Mouse (Mus musculus) megakaryocyte progenitor cell, adult 5-6 weeks (primary cell): ENCODE measurements around the gene Gm20388. TPM values are rescaled to one million over a fixed set of nuclear protein-coding genes. Genes with fewer than 3 reads are reported as not detected.
A peak's percentile ranks its signal among the peaks of the same experiment; 100 is the strongest.

Experiments
- ATAC-seq: replicated peaks from 2 replicates; pipeline ENCODE4 v1.8.0; 2016; ENCODE audit warnings: mild to moderate bottlenecking, moderate TSS enrichment, inconsistent platforms; ENCODE audit not compliant: poor library complexity
- total RNA-seq, 2 experiments: library from RNA; stranded (forward) in 1 of 2; stranded (reverse) in 1 of 2; fragments of 157-497, 149-512 nt in 1 of 2; fragments of 200-1000 nt in 1 of 2; gene quantifications; 2 replicates each; pipeline versions ENCODE4 v1.2.3 to v1.2.4; 2015 to 2017

Gene Gm20388
- total RNA-seq, 2 experiments from 2014 or later, result 18.6 TPM; not detected in 1

DNA sequence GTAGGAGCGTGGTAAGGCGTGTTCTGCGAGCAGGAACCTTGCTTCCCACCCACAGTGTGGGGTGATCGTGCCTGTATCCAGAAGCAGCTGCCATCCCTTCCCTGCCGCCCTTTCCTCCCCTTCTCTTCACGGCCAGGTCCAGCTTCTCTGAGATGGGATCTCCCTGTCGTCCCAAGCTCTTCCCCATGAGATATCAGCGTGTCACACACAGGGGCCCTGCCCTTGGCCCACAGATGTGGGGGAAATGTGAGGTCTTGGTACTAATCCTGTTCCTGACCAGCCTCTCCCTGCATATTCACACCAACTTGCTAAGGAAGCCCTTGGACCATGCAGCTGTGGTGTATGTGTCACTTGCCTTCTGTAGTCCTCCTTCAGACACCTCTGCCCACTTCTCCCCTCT lies 2377.1 kb downstream of the Gm20388 start:
- ATAC-seq, result no peak

DNA sequence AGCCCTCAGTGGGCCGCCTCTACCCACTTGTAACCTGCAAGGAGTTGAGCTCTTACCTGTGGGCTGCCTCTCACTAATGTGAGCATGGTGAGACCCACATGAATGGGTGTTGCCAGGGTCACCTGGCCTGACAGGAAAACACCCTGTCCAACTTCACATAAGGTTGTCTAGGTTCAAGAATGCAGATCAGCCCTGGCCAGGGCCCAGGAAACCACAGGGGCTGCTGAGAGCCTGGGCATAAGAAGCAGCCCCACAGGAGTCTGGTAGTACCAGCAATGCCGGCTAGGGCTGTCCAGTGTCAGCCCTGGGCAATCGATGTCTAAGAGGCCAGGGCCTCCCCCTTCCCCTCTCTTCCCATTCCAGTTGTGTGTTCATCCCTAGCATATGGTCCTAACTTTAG lies 2377.7 kb downstream of the Gm20388 start:
- no peak for ATAC-seq

DNA sequence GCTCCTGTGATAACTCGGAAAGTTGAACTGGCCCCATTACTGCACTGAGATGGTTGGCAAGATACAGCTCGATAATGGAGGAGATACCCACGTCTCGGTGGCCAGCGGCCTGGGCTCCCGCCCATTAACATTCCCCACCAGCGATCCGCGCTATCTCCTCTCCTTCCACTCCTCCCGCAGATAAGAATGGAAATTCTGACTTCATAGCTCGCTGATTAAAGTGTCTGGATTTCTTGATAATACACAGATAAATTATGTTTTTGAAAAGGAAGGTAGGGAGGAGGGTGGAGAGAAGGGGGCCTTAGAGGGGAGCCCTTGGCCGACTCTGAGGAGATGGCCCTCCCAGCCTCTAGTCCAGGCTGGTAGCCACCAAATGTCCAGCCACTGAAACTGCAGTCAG lies 2380.4 kb downstream of the Gm20388 start:
- ATAC-seq, result no peak

DNA sequence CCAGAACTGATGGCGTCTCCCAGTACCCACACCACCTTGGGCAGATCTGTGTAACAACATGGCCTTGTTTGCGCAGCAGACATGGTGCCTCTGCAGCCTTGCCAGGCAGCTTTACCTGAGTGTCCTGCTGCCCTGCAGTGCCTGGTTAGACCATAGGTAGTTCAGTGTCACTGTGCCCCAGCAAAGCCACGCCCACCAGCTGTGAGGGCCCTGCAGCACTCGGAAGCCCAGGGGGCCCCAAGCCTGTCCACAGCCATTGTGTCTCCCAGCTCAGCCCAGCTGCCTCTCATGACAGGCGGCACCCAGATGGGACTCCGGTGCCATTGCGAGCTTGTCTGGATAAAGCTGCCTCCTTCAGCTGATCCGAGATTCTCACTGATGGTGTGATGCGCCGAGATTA lies 2380.9 kb downstream of the Gm20388 start:
- ATAC-seq, result no peak

DNA sequence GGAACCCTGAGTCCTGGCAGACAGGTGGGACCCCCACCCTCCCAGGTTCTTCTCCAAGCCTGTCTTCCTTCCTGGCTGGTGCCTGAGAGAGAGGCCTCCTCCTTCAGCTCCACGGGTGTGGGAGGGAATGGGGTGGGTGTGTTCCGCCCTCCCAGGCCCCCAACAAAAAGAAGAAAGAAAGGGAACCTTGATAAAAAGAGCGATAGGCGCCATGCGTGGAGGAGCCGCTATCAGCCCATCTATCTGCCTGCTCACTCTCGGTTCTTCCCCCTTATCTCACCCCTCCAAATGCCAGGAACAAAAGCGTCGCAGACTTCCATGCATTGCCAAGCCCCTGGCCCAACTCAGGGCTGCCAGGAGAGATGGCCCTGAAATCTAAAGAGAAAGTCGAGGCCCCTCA lies 2382.8 kb downstream of the Gm20388 start:
- ATAC-seq, result no peak

DNA sequence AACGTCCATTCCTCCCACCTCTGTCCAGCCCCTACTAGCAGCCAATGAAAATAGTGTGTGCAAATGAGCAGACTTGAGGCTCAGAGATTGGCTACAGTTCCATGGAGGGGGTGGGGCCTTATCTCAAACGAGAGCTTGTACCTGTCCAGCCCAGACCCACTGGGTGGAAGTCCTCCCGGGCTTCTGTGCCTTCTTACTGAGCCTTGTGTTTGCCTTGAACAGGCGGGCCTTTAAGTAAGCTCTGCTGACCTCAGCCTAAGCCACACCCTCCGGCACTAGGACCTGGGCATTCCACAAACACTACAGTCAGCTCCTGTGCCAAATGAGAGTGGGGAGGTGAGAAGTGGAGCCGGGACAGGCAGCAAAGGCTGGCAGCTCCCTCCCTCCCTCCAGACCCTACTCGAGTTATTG lies 2383.6 kb downstream of the Gm20388 start:
- ATAC-seq, result peak; percentile 69

DNA sequence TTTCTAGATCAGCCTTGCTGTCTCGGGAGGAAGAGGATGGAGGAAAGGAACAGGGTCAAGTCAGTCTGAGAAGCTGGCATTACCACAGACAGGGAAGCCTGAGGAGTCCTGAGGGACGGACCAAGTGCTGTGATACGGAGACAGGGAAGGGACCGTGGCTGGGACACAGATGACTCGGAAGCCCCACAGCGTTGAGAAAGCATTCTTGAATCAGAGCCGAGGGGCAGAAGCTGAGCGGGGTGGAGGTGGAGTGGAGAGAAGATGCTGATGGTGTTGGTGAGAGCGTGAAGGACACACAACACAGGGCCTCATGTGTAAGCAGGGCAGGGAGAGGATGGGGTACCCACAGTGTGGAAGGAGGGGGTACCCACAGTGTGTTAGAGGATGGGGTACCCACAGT lies 2384.7 kb downstream of the Gm20388 start:
- ATAC-seq, result no peak

DNA sequence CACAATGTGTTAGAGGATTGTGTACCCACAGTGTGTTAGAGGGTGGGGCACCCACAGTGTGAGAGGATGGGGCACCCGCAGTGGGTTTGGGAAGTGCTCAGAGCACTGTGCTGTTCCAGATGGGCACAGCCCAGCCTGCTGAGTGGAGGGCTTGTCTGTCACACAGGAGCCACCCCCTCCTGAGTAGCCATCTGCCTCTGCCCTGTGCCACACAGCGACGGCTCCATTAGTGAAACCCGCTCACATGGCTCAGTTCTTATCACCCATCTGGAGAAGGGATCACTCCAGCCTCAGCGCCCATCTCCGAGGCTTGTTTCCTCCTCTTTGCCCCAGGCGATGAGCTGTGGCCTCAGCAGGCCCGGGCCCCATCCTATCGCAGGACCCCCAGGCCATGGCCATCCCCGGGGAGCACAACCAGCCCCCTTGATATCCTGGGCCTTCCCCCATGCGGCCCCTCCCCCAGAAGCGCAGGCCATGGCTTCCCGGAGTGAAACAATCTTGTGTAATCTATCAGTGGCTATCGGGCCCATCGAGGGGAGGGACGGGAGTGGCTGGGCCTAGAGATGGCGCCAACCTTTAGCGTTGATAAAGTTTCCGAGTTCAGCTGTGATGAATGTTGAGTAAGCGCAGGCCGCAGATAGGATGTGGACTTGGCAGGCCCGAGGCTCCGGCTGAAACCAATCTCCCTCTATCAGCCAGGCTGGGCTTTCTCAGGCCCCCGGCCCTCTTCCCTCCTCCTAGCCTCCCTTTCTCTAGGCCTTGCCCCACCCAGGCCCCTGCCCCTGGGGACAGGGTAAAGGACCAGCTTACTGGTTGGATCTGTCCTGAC lies 2385.7 kb downstream of the Gm20388 start:
- ATAC-seq, result peak; percentile 40

DNA sequence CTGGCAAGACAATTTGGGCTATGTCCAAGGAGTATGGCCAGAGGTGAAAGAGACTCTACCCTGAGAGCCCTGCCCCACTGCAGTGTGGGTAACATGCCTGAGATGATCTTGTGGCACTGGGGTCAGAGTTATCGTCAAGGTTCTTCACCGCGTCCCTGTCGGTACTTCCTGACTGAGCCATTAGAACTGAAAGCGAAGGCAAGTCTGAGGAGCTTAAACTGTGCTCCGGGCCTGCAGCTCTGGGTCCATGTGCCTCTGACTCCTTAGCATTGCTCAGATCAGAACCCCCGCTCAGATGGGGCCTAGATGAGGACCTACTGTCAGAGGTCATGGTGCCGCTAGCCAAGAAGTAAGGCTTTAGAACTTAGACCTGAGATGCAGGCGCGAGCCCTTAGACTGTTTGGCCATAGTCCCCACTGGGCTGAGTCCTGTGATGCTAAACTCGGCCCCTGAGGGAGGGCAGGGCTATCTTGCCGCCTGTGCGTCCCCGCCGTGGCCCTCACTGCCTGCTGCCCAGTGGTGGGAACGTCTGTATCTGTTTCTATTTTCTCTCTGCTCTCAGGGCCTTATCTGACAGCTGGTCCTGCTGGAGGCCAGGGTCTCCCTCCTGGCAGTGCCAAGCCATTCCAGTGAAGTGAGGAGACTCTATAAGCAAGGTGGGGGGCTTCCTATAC lies 2389.1 kb downstream of the Gm20388 start:
- no peak for ATAC-seq

DNA sequence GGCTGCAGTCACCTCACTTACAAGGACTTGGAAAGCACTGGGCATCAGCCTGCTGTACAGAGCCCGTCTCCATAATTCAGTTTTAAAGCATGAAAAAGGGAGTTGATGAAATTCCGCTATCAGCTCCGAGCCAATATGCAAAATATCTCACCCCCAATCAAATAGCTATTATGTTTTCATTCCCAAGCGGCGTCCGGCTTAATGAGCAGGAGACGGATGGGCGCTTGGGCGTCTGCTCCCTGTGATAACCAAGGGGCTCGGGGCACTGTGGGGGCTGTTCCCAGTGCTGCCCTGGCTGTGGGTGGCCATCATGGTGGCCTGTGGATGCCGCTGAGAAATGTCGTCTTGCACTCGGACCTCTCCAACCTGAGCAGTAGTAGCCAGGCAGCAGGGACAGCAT lies 2390.4 kb downstream of the Gm20388 start:
- no peak for ATAC-seq

DNA sequence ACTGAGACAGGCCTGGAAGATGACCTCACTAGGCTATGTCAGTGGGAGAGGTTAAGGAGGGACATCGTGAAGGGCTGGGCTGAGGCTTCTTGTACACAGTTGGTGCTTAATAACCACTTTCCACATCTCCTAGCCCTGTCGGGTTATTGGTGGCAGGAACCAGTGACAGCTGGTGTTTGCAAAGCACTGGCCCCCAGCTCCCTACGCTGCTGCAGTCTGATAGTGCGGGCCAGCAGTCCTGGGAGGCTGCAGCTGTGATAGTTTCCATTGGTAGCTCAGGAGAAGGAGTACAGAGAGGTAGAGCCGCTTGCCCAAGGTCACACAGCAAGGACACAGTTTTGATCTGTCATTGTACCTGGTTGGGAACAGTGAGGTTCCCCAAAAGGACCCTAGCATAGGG lies 2391.2 kb downstream of the Gm20388 start:
- ATAC-seq, result peak; percentile 30

DNA sequence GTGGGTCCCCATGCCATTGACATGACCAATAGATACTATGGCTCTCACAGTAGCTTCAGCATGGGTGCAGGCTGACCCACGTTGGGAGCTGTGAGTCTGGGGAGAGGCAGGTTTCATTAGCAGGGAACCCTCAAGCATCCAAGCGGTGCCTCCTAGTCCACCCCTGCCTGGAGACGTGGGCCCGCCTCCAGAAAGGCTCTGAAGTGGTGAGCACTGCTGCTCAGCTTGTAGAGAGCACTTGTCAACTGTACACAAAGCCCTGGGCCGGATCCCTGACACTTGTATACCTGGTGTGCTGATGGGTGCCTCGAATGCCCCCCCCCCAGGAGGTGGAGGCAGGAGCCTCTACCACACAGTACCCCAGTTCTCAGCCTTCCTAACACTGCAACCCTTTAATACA lies 2392.8 kb downstream of the Gm20388 start:
- no peak for ATAC-seq

DNA sequence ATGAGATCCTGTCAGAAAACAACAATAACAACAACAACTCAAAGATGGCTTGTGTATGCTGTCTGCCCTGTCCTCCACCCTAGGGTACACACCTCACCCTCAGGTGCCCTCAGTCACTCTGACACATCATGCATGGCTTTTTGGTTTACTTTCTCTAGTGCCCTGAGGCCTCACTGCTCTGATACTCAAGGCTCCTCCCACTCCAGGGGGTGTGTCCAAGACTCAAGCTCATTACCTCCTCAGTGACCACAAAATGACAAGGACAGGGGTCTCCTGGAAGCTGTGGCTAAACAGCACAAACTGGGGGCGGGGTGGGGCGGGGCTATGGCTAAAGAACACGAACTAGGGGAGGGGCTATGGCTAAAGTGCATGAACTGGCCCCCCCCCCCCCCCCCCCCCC lies 2393.4 kb downstream of the Gm20388 start:
- ATAC-seq, result peak; percentile 38

DNA sequence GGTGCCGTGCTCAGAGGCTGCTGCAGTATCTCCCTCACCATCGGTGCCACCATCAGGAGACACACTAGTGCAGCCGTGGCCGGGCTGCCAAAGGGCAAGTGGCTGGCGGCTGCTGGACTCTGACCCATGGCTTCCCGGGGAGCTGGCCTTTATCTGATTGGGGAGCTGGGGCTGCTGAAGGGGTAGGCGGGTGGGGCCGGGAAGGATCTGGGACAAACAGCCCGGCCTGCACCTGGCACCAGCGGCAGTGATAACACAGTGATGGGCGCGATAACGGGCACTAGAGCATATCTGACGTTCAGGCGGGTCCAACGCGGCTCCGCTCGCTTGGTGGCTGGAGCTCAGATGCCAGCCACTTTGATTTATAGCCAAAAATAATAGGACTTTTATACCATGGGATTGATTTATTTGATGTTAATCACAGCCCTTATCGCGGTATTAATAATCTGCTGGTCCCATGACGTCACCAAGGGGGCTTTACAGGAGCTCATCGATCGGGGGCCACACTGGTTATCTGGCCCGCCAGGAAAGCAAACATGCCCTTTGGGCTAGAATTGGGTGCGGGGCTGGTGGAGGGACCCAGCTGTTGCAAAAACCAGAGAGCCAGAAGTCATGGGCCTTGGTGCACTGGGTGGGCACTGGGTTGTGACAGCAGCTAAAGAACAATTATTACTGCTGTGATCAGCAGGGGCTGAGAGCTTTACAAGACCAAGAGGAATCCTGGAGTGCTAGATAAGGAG lies 2396.2 kb downstream of the Gm20388 start:
- ATAC-seq, result no peak

DNA sequence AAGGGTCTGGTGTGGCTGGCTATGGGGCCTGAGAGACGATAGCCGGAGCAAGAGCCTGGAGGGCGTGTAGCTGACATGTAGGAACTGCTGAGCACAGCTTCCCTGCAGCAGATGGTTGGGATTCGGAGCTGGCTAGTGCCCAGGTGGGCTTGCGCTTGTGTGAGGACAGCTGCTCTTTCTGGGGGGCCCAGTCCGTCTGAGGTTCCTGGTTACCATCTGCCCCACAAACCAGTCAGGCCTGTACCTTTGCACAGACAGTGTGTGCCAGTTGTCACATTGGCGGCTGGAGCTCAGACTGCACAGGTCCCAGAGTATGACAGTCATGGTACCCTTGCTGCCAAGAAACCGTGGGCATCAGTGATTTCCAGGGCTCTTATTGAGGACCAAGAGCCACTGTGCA lies 2397.2 kb downstream of the Gm20388 start:
- ATAC-seq, result no peak

DNA sequence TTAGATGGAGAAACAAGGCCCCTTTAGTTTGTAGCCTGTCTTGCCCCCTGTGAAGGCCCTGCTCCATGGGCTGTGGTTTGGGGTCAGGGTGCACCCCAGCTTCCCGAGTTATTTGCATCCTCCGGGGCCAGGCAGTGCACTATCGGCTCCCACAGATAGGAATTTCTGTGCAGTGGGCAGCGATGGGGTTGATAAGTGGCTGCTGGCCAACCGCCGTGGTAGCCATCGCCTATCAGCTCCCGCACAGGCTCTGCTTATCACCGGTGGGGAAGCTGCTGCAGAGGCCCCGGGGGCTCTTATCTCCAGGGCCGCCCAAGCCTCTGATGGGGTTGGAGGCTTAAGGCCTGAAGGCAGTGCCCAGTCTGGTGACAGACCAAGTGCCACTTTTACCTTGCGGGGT lies 2398.6 kb downstream of the Gm20388 start:
- ATAC-seq, result peak; percentile 58

DNA sequence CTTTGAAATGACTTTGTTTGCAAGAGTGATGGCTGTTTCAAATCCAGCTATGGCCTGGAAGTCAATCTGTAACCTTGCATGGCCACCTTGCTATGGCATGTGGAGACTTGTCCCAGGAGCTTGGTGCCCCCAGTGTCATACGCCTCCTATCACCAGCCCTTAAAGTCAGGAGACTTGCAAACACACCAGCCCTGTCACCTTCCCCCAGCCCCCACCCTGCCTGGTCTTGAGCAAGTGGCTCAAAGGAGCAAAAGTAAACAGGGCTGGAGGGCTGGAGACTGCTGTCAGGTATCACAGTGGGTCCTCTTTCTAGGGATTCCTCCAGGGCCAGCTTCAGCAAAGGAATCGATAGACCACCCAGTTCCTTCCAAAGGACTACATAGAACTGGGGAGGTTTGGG lies 2400.5 kb downstream of the Gm20388 start:
- ATAC-seq, result no peak

DNA sequence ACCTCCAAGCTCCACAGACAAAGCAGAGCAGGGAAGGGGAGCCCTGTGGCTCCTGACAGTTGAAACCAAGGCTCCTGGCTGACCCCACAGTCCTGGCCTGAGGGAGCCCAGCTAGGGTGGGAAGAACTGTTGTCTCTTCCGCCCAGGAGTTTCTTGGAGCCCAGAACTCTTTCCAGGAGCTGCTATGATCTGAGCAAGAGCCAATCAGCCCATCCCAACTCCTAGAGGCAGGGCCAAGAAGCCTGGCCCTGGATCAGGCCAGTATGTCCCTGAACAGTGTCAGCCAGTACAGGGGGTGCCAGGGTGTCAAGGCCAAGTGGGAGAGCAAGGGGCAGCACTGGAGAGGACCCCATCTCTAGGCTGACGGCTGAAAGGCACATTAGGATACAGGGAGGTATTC lies 2401.9 kb downstream of the Gm20388 start:
- no peak for ATAC-seq

DNA sequence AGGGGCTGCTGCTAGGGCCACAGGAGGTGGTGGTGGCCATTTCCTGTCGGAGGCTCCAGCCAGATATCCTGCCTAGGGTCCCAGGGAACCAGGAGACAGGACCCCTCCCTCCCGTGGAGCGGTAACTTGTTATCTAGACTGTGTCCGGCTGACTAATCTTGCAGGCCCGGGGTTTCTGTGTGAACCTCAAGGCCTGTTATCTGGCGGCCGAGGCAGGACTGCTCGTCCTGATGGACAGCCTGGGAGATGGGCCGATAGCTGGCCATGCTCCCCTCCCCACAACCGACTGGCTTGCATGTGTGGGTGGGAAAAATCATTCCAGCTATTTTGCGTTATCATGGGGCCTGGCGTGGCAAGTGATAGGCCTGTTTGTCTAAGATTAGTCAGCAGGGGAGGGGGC lies 2402.7 kb downstream of the Gm20388 start:
- ATAC-seq, result no peak

DNA sequence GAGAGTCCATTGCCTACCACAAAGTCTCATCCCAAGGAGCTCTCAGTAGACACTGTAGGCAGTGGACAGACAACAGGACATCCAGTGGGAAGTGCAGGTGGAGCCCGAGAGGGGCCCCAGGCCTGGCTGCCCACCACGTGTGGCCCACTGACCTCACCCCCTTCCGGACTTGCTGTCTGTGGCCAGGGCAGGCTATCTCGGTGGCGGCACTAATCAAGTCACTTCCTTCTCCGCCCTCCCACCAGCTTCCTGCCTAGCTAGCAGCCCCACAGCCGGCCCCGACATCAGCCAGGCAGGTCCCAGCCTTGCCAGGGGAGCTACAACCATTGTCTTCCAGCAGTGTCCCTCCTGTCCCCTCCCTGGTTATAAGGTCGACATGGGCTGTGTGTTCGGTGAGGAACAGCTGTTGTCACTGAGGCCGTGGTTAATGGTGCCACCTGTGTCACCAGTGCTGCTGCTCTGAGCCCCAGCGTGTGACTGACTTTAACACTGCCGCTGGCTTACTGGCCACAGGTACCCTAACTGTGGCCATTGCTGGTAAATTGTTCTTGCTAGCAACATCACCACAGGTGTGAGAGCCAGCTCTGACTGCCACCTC lies 2404.4 kb downstream of the Gm20388 start:
- ATAC-seq, result peak; percentile 40

DNA sequence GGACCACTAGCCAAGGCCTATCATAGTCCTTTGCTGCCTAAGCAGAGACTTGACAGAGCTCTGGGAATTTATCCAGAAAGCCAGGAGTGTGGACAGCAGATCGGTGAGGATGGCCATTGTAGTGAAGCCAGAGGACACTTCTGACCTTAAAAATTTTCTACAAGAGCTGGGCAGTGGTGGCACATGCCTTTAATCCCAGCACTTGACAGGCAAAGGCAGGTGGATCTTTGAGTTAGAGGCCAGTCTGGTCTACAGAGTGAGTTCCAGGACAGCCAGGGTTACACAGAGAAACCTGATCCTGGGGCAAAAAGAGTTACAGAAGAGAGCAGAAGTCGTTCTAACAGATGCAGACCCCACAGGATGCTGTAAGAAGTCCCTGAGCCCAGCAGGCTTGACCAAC lies 2405.8 kb downstream of the Gm20388 start:
- ATAC-seq, result no peak
